Mouse (Mus musculus) urinary bladder, postnatal 14 days (tissue): ENCODE data around the gene Gpr68.
A peak's percentile ranks its signal among the peaks of the same experiment; 100 is the strongest.

ENCODE experiments used
- DNase-seq: peaks from one replicate; pipeline ENCODE4 v3.0.0; 2021; ENCODE audit warnings: low spot score

Gpr68 gene

DNA sequence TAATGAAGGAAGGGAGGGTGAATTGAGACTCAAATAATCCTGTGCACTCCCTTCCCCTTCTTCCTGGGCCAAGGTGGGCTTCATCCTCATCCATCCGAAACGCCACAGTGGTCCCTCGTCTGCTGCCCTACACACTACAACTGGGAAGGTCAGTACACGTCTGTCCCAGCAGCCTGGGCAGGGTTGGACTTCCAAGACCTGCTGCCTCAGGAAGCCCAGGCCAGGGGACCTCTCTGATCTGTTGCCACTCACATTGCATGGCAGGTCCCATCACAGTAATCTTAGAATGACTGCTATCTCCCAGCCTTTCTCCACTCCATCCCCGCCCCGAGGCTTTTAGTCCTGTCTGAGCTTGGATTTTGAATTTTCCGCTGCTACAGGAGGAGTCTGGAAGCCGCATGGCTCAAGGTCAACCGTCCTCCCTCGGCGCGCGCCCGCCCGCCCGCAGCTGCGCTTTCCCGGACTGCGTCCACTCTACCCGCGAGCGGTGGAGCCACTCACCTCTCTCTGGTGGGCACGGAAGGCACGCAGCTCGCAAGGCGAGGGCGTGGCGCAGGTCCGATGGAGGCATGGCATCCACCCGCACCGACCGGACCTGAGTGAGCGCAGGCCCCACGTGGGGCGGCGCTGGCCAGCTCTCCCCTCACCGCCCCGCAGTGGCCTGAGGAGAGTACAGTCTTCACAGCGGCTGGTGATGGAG, at the start of gene Gpr68:
Gene Gpr68, minus strand, starts transcription at position 601 of the 700 bp plus-strand sequence.
- peak; percentile 18 for DNase-seq

DNA sequence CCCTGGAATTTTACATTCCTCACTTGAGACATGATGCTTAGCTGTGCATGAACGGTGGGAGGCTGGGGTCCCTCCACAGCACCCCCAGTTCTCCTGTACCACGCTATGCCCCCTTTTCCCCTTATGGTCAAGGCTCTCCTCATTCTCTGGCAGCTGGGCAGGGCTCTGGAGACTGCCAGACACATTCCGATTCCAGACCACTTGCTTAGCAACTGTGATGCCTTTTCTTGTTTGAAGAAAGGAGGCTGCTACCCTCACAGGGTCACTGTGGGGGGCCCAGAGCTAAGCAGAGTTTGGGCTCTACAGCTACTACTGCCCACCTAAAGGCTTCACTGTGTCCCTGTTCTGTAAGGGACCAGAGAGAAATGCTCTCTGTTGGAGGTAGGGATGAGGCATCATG, 49.3 kb upstream of the Gpr68 start:
- DNase-seq = no peak

DNA sequence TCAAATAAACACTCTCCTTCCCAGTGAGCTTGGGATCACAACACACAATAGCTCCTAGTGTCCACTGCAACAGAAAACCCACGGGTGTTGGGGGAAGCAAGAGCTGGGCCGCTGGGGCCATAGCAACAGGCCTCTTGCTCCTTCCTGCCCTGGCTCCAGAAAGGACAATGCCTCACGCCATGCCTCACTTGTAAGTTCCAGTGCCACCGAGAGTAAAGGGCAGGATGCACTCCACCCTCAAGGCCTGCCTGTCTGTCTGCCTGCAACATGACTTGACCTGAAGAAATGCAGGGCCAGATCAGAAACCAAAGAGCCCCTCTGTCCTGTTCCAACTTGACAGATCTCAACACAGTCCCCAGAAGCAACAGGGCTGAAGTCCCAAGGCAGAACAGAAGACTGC, 48.8 kb upstream of the Gpr68 start:
- no peak for DNase-seq

DNA sequence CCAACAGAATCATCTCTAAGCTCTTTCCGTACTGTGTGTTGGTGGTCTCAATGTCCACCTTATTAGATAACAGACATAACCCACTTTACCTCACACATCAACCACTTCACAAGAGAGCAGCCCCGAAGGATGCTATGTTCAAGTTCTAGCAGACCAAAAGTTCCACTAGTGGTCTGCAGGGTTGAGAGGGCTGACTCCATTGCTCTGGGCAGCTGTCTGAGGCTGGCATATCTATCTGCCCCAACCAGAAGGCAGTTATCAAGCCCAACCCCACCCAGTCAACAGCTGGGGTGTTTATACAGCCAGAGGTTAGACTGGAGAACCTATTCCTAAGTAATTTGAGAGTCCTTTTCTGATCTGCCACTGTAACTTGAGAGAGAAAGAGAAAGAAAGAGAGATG, 48.0 kb upstream of the Gpr68 start:
- no peak for DNase-seq

DNA sequence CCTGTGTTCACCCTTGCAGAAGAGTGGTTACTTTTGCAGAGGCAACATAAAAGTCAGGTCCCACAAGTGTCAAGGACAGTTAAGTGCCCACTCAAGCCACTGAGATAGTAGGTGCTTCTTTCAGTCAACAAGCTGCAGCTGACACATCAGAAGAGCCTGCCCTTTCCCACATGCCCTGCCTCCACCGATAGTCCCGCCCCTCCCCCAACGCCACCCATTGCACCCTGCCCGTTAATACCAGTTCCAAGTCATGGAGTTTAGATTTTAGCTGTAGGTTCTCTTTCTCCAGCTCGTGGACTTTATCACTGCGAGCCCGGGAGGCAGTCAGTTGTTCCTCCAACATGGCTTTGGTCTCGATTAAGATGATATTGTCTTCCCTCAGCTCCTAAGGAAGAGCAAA, 45.9 kb upstream of the Gpr68 start:
- no peak for DNase-seq

DNA sequence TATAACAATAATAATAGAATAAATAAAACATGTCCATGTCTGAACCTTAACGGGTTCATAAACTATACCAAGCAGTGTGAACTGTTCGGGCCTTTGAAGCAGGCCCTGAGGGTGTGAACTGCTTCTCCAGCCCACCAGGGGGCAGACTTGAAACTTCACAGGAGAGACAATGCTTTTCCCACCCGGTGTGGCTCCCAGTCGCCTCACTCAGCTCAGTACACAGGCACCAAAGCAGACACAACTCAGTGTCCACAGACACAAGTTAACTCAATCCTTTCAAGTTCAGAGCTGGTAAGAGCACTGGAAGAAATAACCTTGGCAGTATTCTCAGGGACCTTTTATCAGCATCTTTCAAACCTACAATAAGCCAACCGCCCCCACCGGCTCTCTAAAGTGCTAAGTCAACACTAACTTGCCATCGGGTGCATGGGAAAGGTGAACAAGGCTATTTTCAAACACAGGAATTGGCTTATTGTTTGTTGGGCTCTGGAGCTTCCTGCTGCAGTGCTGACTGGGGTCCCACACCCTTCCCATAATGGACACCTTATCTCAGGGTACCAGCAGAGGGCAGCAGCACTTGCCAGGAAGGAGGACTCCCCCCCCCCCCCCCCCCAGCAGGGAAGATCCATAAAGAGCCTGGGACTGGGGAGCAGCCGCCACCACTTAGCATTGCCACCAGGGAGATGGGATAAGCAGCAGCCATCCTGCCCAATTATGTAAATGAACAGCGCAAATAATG, 44.4 kb upstream of the Gpr68 start:
- DNase-seq = peak; percentile 82

DNA sequence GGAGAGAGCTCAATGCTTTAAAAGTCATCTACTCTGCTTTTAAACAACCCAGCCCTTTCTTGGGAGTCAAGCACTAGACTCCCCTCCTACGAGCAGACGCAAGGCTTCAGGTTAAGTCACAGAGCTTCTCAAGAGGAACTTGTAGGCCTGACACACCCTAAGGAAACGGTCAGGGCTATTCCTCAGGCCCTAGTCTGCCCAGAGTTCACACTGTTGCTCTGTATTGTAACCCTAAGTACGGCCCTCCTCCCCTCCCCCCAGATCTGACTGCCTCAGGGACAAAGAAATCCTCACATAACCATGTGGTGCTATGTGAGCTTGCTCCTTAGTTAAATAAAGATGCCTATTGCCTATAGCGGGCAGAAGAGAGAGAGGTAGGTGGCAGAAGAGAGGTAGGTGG, 41.1 kb upstream of the Gpr68 start:
- no peak for DNase-seq

DNA sequence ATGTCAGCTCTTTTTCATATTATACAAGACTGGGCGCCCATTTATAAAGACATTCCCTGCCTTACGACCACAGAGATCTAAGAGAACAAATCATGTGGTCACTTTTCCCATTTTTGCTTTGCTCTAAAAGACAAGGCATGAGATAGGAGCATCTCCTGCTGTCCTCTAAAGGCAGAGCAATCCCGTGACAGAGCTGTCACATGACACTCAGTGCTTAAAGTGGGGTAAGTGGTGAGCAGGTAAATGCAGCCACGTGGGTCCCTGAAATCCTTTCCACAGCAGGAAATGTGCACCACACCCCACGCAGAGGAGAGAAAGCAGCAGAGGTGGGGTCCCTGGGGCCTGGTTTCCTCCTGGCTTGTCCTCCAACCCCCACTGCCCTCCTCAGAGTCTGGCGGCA, 40.0 kb upstream of the Gpr68 start:
- no peak for DNase-seq

DNA sequence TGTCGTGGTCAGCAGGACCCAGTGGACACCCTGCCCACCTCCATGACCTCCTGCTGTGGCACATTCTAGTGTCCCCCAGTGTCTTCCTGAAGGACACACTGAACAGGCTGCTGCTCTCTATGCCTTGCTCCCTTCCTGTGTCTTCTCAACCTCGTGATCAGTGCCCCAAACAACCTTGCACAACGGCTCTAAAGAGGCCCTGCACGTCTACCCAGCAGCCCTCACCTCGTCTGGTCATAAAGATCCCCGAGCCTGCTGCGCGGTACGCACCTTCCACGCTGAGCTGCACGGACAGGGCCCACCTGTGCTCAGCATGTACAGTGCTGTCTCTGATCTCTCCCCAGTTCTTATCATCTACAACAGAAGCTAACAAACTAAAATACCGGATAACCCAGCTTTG, 38.0 kb upstream of the Gpr68 start:
- no peak for DNase-seq

DNA sequence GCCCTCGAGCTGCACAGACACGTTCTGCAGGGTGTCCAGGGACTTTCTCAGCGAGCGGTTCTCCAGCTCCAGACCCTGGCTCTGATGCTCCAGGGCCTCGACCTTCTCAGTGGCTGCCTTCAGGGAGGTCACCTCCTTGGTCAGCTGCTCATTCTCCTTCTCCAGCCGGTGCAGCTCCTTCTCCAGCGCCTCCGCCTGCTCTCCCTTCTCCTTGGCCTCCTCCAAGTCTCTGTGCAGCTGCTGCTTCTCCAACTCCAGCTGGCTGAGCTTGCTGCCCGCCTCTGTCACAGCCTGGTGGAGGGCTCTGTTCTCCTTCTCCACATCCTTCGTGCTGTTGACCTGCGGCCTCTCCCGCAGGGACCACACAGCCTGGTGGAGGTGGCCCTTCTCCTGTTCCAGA, 37.5 kb upstream of the Gpr68 start:
- DNase-seq = no peak

DNA sequence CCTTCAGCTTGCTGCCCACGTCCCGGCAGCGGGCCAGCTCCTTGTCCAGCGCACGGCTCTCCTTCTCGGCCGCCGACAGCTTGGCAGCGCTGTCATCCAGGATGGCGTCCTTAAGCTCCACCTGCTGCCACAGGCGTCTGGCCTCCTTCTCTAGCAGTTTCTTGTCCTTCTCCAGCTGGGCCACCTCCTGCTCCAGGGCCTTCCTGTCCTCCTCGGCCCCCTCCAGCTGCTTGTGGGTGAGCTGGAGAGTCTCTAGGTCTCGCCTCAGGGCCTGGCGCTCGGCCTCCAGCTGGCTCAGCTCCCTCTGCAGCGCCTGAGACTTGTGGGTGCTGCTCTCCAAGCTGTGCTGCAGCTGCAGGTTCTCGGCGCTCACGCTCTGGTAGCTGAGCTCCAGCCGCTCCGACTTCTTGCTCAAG, 36.9 kb upstream of the Gpr68 start:
- no peak for DNase-seq

DNA sequence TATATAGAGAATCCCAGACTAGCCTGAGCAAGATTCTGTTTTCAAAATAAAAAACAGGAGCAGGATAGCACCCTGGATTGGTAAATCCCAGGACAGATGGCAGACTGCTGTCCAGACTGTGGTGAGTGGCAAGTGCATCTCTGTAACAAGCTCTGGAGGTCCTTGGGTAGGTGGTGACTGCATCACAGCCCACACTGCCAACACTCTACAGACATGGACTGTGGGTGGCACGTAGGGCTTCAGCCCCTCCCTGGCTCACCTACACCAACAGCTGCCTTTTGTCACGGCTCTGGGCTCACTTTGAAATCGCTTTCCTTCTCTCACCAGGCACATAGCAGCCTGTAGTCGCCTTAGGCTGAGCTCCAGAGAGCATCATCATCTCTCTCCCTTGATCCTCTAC, 35.1 kb upstream of the Gpr68 start:
- DNase-seq = no peak

DNA sequence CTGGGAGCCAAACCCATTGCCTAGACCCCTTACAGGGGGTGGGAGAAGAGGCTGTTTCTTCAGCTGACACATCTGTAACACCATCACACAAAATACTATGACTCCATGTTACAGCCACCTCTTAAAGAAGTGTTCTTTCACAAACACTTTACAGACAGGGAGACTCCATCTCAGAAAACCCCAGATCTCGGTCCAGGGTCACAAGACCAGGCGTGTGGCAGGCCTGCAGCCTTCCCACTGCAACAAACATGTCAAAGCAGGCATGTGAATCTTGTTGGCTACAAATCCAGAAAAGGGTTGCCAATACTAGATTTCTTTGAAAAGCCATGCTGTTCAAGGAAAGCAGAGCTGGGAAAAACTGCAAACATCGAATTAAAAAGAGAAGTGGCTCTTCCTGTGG, 33.4 kb upstream of the Gpr68 start:
- no peak for DNase-seq

DNA sequence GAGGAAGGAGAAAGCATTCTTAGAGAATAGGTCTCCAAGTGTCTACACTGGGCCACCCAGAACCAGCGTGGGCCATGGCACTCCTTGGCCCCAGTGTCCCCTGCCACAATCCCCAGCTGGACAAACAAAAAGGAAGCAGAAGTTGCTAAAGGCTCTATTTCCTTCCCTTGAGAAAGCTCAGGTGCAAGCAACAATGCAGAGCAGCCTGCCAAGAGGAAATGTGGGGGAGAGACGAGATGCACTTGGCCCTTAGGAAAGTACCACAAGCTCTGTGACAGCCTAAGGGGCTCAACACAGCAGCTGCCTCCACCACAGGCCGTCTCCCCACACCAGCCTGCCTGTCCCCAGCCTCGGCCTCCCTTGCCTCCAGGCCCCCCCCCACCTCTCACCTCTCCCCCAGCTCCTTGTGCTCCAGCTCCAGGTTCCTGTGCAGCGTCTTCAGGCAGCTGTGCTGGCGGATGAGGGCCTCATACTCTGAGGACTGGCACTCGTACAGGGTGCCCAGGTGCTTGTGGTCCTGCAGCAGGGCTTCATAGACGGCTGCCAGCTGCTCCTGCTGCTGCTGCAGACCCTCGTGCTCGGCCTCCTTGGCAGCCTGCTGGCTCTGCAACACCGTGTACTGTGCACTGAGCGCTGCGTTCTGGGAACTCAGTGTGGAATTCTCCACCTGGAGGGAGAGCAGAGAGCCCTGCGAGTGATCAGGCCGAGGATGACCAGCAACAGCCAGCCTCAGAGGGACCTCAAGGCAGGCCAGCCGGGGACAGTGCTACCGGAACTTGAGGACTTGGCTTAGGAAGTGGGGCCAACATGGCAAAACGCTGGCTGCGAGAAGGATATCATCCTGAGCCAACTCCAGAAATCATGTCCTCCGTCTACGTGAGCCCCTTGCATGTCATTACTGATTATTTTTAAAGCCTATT, 29.7 kb upstream of the Gpr68 start:
- no peak for DNase-seq

DNA sequence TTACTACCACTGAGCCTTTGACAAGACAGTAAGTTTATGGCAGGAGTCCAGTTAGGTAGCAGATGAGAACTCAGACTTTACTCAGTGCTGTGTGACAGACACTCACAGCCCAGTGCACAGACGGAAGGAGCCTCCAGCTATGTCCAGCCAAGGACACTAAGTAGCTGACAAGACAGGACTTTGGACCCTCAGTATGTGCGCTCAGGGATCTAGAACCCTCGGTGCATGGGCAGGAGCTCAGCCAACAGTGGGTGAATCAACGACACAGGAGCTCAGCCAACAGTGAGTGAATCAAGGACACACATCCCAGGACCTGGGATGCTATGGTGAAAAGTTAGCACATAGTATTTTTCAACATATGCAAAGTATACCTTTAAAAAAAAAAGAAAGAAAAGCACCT, 28.7 kb upstream of the Gpr68 start:
- DNase-seq = no peak

DNA sequence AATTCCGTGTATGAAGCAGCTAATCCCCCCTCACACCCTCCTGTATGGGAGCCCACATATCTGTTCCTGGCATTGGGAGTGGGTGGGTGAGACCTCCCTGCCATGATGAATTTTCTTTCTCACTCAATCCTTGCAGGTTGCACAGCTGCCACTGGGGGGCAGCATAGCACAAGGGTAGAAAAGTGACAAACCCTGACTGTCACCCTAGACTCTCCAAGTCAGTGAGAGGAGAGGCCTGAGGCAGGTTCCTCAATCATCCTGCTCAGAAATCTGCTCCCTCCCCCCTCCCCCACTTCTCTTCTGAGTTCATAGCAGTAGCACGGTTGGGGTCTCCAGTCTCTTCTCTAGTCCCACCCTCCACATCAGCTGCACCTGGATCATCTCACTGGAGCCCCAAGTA, 28.1 kb upstream of the Gpr68 start:
- peak; percentile 72 for DNase-seq

DNA sequence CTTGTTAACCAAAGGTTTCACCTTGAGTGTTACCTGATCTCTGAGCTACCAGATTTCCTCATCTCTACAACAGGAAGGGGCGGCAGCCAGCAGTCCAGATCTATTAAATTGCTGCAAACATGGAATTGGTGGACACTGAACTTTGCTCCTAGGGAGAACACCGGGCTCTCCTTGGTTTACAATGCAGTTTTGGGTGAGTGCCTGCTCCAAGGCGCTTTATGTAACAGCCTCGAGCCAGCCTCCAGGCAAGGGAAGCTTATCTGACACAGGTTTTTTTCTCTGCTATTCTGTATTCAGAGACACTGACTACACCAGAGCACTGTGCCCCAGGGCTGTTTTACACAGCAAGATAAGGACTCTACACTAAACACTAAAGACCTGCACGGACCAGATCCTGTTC, 26.8 kb upstream of the Gpr68 start:
- DNase-seq = no peak

DNA sequence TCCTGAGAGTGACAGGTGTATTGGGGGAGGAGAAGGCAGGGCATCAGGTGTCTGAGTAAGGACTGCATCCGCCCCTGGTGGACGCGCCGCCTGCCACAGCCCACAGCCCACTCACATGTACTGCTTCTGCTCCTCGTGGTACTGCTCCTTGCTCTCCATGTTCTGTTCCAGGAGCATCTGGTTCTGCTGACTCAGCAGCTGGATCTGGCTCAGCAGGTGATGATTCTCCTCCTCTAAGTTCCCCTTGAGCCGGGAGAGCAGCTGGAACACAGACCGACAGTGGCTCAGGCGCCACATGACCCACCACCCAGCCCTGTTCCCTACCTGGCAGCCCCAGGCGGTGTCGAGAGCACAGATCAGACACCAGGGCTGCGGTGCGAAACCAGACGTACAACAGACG, 23.7 kb upstream of the Gpr68 start:
- no peak for DNase-seq

DNA sequence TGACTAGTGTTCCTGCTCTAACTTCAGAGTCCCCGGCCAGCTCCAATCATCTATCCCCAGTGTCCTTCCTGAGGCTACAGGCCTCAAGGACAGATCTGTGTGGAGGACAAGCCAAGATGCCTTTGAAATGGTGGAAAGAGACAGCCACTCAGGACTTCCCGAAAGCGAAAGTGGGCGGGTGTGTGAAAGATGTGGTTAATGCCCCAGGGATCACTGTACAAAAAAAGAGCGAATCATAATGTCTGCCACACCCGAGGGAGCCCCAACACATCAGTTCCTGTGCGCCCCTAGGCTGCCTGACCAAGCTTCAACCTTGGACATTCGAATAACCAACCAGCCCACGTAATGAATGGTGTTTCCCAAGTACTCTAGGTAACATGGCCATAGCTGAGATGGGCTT, 20.3 kb upstream of the Gpr68 start:
- DNase-seq = no peak

DNA sequence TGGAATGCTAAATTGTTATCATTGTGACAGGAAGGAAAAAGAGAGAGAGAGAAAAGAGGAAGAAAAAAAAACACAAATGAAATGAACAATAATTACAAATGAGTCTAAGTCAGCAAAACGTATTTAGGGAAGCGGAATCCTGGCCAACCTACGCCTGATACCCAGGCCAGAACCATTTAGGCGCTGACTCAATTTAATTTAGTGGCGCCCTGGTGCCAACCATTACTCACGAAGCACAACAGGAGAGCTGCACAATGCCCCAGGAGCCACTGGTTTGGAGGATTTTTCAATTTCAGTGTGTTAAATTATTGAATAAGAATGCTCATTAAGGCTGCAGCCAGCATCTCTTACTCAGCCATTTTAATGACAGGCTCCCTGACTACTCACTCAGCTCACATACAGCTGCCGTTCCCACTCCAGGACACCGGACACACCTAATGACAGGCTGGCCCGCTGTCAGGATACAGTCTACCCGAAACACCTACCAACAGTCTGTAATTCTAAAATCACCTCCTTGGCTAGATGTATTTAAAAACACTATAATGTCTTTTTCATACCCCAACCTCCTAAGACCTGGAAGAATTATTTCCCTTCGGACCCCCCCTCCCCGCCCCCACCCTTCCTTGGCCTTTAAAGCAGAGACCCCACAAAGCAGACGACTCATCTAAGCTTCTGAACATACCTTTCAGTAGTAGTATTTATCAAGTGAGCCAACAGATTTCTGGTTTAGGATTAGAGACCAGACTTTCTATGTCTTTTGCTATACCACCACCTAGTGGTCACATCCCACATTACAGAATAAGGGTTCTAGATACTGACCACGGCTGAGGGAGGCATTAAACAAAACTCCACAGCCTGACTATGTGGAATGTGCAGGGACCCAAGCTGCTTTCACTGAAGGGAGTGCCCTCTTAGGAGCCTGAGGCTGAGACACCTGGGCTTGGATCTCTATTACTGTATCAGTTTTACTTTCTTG, 17.9 kb upstream of the Gpr68 start:
- peak; percentile 67 for DNase-seq

DNA sequence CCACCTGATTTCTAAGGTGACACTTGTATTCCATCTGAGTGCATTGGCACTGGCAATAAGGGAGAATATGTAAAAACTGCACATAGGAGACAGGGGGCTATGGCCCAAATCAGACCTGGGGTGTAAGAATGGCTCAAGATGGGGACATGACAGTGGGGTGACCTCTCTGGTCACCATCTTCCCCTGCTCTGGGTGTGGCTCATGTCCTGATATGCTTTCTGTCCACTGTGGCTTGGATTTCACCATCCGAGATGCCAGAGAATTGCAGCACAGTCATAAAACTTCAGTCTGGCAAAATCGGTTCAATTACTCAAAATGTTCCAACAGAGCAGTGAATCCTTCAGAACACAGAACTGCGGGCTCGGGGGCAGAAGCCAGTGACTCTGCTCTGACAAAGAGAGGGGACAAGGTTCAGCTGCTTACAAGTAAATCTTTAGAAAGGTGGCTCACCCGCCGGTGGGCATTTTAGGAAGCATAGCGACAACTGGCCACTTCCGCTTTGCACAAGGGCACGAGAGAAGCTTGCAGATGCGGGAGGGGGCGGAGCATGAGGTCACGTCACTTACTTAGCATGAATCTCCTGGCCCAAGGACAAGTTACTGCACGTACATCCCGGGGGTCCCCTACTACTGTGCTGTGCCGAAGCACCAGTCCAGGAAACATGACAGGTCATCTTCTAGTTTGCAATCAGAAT, 16.8 kb upstream of the Gpr68 start:
- no peak for DNase-seq
